Mouse (Mus musculus): ENCODE measurements around the gene Rhox2e. TPM values are rescaled to one million over a fixed set of nuclear protein-coding genes. Genes with fewer than 3 reads are reported as not detected.

Rhox2e gene
- not detected for total RNA-seq (2023)

GRCm38 (mm10) chrX:37530152-37530551 is at the start of gene Rhox2e:
Gene Rhox2e (plus strand): TSS chrX:37530452.

GRCm38 (mm10) chrX:37514059-37514458 is 16.2 kb upstream of the Rhox2e start, which contains the start of gene Rhox4d:
Gene Rhox4d (plus strand): TSS chrX:37514359.

GRCm38 (mm10) chrX:37541719-37542118 is 11.5 kb downstream of the Rhox2e start, which contains the start of gene Rhox3e:
Gene Rhox3e (plus strand): TSS chrX:37542019.

GRCm38 (mm10) chrX:37557112-37557511 is 26.9 kb downstream of the Rhox2e start, which contains the start of gene Rhox4e:
Gene Rhox4e (plus strand): TSS chrX:37557412.

GRCm38 (mm10) chrX:37571105-37571504 is 40.9 kb downstream of the Rhox2e start, which contains the start of gene Rhox2f:
Gene Rhox2f (plus strand): TSS chrX:37571405.

GRCm38 (mm10) chrX:37580692-37581091 is 50.4 kb downstream of the Rhox2e start, which contains the start of gene Rhox3f:
Gene Rhox3f (plus strand): TSS chrX:37580992.

Other genes starting within 250 kb of the Rhox2e start
- gene Rhox3a2, start 150.4 kb upstream of the Rhox2e start, total RNA-seq (2023), result not detected
- gene Rhox4a2, start 139.6 kb upstream of the Rhox2e start, total RNA-seq (2023), result not detected
- not detected for gene Rhox2b, start 118.4 kb upstream of the Rhox2e start, total RNA-seq (2023)
- gene Rhox4b, start 98.0 kb upstream of the Rhox2e start, total RNA-seq (2023), result not detected
- not detected for gene Rhox2c, start 76.8 kb upstream of the Rhox2e start, total RNA-seq (2023)
- gene Rhox3c, start 71.9 kb upstream of the Rhox2e start, total RNA-seq (2023), result not detected
- gene Rhox4c, start 50.1 kb upstream of the Rhox2e start, total RNA-seq (2023), result not detected
- not detected for gene Rhox2d, start 37.0 kb upstream of the Rhox2e start, total RNA-seq (2023)
- gene Rhox4d, start 16.1 kb upstream of the Rhox2e start, total RNA-seq (2023), result not detected
- not detected for gene Rhox3e, start 11.6 kb downstream of the Rhox2e start, total RNA-seq (2023)
- gene Rhox4e, start 27.0 kb downstream of the Rhox2e start, total RNA-seq (2023), result not detected
- gene Rhox2f, start 41.0 kb downstream of the Rhox2e start, total RNA-seq (2023), result not detected
- not detected for gene Rhox3f, start 50.5 kb downstream of the Rhox2e start, total RNA-seq (2023)
- gene Rhox4f, start 77.3 kb downstream of the Rhox2e start, total RNA-seq (2023), result not detected
- not detected for gene Rhox3g, start 98.2 kb downstream of the Rhox2e start, total RNA-seq (2023)
- not detected for gene Rhox2g, start 113.0 kb downstream of the Rhox2e start, total RNA-seq (2023)
- gene Rhox4g, start 120.9 kb downstream of the Rhox2e start, total RNA-seq (2023), result not detected
- gene Rhox3h, start 138.3 kb downstream of the Rhox2e start, total RNA-seq (2023), result not detected
- gene Rhox2h, start 142.8 kb downstream of the Rhox2e start, total RNA-seq (2023), result not detected

Measured in B cell, adult 67 days (primary cell).